Mouse (Mus musculus) heart, postnatal 4 days (tissue): ENCODE results near the gene Slc2a9. TPM values are rescaled to one million over a fixed set of nuclear protein-coding genes. Genes with fewer than 3 reads are reported as not detected.
A peak's percentile ranks its signal among the peaks of the same experiment; 100 is the strongest.

Source experiments
- DNase-seq: peaks from one replicate; pipeline ENCODE4 v3.0.0; 2021
- total RNA-seq, 2 experiments: library from RNA; stranded (reverse); gene quantifications; 2 replicates each; pipeline ENCODE4 v1.2.3; 2021

Gene Slc2a9
- total RNA-seq, 2 experiments from 2014 or later, result 1.8 to 2.0 TPM

DNA sequence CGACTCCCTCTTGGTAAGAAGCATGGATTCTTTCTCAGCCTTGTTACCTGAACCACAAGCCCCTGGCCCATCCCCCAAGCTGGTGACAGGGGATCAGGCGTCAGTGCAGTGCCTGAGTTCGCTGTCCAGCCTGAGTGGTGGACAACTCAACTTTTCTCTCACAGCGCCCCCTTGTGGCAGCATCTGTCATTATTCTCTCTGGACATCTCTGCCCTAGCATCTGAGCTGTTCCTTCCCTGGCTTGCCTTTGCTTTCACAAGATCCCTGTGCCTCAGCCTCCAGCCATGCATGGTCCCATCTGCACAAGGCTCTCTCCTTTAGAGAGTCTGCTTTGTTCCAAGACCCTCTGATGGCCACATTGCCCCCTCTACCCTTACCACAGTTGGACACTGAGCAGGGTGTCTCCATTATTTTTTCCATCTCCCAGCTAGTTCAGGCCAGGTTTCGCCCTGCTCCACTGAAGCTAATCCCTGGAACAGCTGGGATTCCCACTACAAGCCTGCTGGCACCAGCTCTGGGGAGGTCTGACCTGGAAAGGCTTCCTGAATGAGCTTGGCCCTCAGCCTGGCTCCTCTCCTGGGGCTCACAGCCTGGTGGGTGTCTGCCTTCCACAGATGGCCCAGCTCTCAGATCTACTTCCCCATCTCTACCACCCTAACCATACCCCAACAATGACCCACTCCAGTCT, 32.9 kb downstream of the Slc2a9 start:
- DNase-seq, result peak; percentile 85

DNA sequence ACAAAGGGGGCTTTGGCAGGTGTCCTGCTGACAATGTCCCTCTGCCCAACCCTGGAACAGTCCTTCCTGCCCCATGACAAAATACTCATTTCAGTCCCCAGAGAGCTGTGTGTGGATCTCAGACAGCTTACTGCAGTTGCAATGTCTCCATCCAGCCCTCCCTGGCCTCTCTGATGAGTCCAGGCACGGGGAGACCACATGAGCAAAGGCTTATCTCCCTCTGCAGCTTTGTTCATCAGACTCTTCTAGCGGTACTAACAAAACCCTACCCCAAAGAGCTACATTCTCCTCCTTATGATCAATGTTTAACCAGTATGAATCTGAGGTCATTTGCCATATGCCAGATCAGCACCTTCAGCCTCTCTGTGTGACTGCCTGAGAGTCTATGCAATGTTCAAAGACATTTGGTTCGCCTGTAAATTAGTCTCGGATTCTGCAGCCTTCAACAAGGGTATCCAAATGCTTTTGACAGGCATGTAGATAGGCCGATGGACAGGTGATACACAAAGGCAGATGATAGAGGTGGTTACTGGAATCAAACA, 36.3 kb downstream of the Slc2a9 start:
- DNase-seq, result no peak

GRCm38 (mm10) chr5:38461261-38461660, 41.7 kb downstream of the Slc2a9 start:
- no peak for DNase-seq

GRCm38 (mm10) chr5:38450936-38451335, 52.0 kb downstream of the Slc2a9 start:
- no peak for DNase-seq

DNA sequence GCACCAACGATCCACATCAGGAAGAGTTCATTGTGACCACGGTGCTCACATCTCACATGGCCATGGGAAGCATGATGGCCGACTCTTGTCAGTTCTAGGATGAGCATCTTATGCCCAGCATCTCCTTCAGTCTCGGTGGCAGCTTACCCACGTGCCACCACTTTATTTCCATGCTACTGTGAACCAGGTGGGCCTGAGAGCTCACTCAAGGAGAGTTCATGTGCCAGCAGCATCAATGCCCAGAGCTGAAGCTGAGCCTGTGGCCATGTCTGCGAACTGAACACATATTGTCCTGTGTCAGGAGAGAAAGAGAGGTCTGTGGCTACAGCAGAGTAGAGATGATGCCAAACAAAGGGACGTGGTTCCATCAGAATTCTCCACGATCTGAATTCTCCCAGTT, 53.3 kb downstream of the Slc2a9 start:
- no peak for DNase-seq

GRCm38 (mm10) chr5:38448121-38448520, 54.8 kb downstream of the Slc2a9 start:
- no peak for DNase-seq

DNA sequence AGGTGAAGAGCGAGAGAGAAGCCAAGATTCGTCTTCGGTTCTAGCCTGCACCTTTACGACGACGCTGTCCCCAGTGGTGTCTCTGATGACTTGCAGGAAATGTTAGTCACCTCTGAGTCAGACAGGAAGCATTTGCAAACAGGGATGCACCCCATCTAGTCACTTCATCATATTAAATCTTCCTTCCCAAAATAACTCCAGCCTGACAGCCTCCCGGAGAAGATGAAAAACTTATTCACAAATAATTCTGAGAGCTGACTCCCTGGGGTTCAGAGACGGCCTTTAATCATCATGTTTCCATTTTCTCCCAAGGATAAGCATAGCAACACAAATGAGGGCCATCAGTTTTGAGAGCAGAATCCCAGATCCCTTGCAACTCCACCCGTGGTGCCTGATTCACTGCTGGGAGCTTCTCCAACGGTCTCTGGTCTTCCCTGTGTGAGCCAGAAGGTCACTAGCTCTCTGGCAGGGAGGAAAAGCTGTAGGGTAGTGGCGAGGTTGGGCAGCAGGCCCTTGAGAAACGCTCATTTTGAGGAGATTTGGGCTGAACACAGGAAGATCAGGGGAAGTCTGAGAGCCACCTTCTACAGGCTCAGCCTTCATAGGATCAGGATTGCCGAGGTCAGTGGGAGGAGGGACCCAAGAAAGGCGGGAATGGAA, 56.5 kb downstream of the Slc2a9 start:
- DNase-seq, result no peak

DNA sequence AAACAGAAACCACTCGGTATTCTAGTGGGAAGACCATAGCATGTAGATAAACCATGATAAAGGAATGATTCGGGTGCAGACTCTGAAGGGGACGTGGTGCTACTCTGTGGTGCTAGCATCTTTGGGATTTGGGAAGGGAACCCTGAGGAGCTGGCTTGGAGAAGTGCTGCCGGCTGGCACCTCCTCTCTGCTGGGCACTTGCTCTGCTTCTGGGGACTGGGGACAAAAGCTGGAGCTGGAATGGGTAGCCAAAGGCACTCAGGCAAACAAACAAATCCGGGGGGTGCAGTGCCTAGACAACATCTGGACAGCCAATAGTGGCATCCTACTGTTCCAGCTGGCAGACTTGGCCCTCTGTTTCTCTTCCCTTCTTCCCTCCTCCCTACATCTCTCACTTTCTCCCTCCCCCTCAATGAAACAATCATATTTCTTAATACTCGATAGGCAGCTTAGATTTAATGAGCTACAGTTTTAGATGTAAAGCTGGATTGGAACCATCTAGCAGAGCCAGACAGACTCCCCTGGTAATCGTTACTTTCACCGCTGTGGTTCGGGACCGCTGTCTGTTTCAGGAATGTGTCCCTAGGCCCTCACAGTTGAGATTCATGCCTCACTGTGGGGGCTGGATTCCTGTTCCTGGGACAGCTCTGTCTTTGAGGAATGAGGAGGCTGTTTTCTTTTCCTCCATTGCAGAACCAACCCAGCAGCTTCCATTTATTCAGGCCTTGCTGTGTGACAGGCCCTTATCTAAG, 61.7 kb downstream of the Slc2a9 start:
- no peak for DNase-seq

DNA sequence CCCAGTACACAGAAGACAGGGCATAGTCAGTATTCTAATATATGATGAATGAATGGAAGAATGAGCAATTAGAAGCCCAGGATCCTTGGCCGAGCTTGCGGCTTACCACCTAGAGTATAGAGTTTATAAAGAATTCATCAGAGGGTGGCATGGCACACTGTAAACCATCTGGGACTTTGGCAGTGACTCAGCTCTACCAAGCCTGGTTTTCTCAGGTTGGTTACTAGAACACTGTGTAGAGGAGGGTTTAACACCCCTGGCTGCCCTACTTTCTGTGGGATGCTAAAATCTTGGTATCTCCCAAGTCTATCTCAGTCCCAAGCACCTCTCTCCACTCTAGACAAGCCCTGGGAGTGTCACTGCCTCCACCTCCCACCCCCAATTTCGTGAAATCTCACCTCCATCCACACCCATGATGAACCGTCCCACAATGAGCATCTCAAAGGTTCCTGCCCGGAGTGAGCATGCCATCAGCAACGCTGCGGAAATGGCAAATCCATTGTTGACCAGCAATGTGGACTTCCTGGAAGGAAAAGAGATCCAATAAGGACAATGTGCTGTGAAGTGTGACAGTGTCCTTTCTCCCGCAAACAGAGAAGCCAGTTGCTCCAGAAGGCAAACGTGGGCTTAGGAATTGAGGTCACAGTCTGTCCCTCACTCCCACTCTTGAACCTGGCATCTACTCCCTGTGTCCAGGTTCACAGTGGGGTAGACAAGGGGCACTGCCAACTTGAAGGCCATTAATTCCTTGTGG, 62.5 kb downstream of the Slc2a9 start:
- no peak for DNase-seq

- no peak for DNase-seq
Measured at GRCm38 (mm10) chr5:38436681-38437080, 66.3 kb downstream of the Slc2a9 start.

DNA sequence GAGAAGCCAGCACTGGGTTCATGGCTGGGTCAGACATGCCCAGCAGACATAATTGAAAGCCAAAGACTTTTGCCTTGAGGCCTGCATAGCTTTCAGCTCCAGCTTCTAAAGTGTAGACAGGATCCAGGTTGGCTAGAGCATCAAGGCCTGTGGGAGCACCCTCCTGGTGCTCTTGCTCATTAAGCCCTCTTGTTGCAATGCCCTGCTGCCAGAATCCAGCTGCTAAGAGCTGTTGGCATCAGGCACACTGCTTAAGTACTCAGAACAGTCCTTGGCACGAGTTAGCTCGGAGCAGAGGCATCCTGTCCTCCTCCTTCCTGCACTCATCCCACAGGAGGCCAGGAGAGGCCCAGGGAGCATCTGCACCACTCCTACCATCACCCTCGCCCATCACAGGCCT, 68.1 kb downstream of the Slc2a9 start:
- no peak for DNase-seq

DNA sequence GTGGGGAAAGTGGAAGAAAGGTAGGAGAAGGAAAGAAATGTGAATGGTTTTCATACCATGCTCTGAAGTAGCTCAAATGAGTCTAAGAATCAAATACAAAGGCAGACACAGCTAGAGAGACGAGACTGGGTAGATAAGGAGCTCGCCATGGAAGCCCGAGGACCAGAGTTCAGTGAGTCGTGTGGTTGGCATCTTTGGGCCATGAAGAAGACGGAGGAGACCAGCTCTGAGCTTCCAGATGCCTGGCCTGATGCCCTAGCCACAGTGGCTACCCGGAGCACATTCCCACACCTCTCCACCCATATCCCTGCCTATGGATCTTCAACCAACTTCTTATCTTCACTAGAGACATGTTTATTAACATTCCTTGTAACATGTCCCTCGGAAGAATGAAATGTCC, 71.7 kb downstream of the Slc2a9 start:
- DNase-seq, result no peak

DNA sequence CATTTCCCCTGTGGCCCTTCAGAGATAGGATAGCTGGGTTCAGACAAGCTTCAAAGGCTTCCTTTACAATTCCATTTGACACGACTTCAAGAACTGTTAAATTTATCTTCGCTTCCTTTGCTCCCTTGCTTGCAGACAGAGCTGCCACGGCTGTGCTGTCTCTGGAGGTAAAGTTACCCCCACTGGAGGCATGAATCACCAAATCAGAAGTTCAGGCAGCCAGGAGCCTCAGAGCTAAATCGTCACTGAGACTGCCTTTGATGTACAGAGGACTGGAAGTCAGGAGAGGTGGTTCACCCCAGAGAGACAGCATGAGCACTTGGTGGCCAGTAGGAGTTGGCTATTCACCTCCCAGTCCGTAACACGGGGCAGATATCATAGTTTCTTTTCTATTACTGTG, 73.8 kb downstream of the Slc2a9 start:
- DNase-seq, result no peak

- DNase-seq, result no peak
Measured at GRCm38 (mm10) chr5:38427757-38428156, 75.2 kb downstream of the Slc2a9 start.

GRCm38 (mm10) chr5:38425569-38425968, 77.4 kb downstream of the Slc2a9 start:
- DNase-seq, result no peak

- no peak for DNase-seq
Measured at GRCm38 (mm10) chr5:38422426-38422825, 80.5 kb downstream of the Slc2a9 start.

DNA sequence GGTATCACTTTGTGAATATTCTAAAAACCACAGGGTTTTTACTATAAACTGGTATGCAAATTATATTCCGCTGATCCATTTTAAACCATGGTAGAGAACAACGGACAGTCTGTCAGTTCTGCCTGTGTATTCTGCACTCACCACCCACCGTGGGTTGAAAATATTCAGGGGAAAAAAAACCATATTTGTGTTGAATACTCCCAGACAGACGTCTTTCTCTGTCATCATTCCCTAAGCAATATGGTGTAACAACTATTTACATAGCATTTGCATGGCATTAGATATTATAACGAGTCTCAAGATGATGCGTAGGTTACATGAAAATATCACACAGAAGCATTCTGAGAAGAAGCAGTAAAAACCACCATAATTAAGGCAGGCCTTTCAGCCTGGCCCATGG, 84.1 kb downstream of the Slc2a9 start:
- DNase-seq, result no peak

GRCm38 (mm10) chr5:38403612-38404011, 99.3 kb downstream of the Slc2a9 start:
- DNase-seq, result no peak

GRCm38 (mm10) chr5:38402288-38402687, 100.7 kb downstream of the Slc2a9 start:
- DNase-seq, result no peak

DNA sequence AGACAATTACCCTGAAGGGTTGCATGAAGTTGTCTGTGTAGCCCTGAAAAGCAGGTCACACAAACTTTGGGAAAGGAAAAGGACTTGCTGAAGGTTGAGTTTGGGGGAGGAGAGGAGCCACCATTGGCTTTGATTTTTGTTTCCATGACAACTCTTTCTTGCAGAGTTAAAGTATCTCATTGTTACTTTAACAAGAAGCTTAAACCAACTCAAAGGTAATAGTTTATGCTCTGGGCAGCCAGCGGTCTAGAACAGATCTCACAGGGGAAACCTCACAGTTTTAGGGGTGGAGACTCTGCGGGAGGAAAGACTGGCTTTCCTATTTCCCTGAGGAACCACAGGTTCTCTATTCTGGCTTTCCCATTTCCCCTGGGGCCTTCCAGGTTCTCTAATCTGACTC, 114.1 kb downstream of the Slc2a9 start:
- no peak for DNase-seq

DNA sequence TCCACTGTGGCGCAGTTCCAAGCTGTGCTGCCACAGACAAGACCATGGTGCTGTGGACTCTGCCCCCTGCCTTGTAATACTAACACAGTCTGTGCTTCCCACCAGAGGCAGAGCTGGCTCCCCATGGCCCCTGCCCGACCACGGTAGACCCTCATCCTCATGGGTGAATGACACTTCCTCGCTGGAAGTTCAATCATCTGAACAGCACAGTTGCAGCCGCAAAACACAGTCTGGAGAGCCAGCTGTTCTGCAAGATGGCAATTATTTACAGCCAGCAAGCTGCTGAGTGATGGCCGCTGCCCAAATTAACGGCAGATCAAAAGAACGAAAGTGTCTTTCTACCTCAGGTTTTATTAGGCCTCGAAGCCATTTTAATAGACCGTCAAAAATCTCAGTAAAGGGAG, 114.5 kb downstream of the Slc2a9 start:
- no peak for DNase-seq

DNA sequence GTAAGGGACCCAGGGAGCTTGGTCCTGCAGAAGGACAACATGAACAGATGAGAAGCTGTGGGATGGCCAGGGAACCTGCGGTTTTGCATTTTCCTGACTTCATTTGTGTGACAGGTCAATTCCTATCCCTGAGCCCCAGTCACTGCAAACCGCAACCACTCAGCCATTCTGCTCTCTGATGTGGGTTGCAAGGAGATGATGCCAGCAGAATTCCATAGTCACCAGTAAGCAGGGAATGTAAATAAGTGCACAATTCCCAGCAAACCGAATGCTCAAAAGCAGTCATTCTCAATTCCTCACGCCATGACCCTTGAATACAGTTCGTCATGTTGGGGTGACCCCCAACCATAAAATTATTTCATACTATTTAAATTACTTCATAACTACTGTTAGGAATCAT, 123.0 kb downstream of the Slc2a9 start:
- DNase-seq, result no peak

DNA sequence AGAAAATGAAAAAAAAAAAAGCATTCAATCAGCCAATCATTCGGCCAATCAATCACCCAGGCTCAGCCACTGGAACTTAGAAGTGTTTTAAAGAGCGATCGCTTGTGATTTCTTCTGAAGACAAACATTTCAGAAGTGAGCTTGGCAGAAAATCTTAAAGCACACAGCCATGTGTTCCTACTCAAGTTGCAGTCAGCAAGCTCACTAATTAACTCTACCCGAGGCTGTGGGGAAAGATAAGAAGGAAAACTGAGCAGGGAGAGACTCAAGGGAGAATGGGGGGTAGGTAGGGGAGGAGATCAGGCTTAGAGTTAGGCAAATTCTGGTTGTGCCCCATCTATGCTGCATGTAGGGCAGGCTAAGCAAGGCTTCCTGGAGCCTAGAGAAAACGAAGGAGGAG, 130.6 kb downstream of the Slc2a9 start:
- DNase-seq, result no peak
